Mouse (Mus musculus): Measurements from ENCODE around the gene Tenm4. TPM values are rescaled to one million over a fixed set of nuclear protein-coding genes. Genes with fewer than 3 reads are reported as not detected.
A peak's percentile ranks its signal among the peaks of the same experiment; 100 is the strongest.

Tenm4 gene
- polyA plus RNA-seq, 1 experiment from 2014 or later: 42.7 TPM

GRCm38 (mm10) chr7:96796033-96796741 lies 625.1 kb downstream of the Tenm4 start:
- ATAC-seq (replicated peaks; ENCODE audit: low FRiP score): peak; percentile 82
- Histone ChIP-seq H3K9me3 (replicated peaks) (no peaks in the 10 kb centered on the region), H3K27me3 (no peaks in the 10 kb centered on the region), H3K4me2 (peak overlapping the region; percentile 41; the same call in 1 of the 2 replicates), H3K36me3 (0 out of 2 replicates have a peak, but pooled peaks cover 3% of the 10 kb centered on the region), H3K4me3 (replicated peaks) (no peak overlapping the region), H3K27ac (peak overlapping the region; percentile 91), H3K4me1 (peaks cover 44% of the 10 kb centered on the region), H3K9ac (no peak overlapping the region)
- WGBS: 34% methylated on average over 9 of the region's 9 CpGs

- no peaks in the 10 kb centered on the region for H3K27me3 ChIP-seq
- no peaks in the 10 kb centered on the region for H3K9me3 ChIP-seq (replicated peaks)
- 53% methylated on average over 20 of the region's 20 CpGs for WGBS
- H3K4me2 ChIP-seq: peak overlapping the region; percentile 41
- ATAC-seq (replicated peaks; ENCODE audit: low FRiP score): peak; percentile 82
- H3K4me3 ChIP-seq (replicated peaks): no peak overlapping the region
- peaks cover 49% of the 10 kb centered on the region for H3K4me1 ChIP-seq
- peak overlapping the region; percentile 91 for H3K27ac ChIP-seq
- H3K36me3 ChIP-seq: 0 out of 2 replicates have a peak, but pooled peaks cover 3% of the 10 kb centered on the region
- no peak overlapping the region for H3K9ac ChIP-seq
Measured at GRCm38 (mm10) chr7:96796788-96797485, 625.9 kb downstream of the Tenm4 start.

- Histone ChIP-seq H3K27ac (peak overlapping the region; percentile 91), H3K9me3 (replicated peaks) (no peaks in the 10 kb centered on the region), H3K4me1 (peaks cover 45% of the 10 kb centered on the region), H3K27me3 (no peaks in the 10 kb centered on the region), H3K36me3 (peaks cover 8% of the 10 kb centered on the region; the same call in 1 of the 2 replicates), H3K9ac (no peak overlapping the region), H3K4me2 (peak overlapping the region; percentile 41; the same call in 1 of the 2 replicates), H3K4me3 (replicated peaks) (no peak overlapping the region)
- WGBS: 44% methylated on average over 13 of the region's 13 CpGs
- no peak for ATAC-seq (replicated peaks; ENCODE audit: low FRiP score)
Measured at GRCm38 (mm10) chr7:96797716-96798332, 626.8 kb downstream of the Tenm4 start.

GRCm38 (mm10) chr7:96799816-96800215 lies 628.8 kb downstream of the Tenm4 start:
- Histone ChIP-seq H3K4me2 (no peak overlapping the region), H3K4me3 (replicated peaks) (no peak overlapping the region), H3K27ac (no peak overlapping the region), H3K36me3 (peaks cover 12% of the 10 kb centered on the region; the same call in 1 of the 2 replicates), H3K9ac (no peak overlapping the region), H3K4me1 (peaks cover 42% of the 10 kb centered on the region), H3K27me3 (no peaks in the 10 kb centered on the region), H3K9me3 (replicated peaks) (no peaks in the 10 kb centered on the region)
- no peak for ATAC-seq (replicated peaks; ENCODE audit: low FRiP score)
- 54% methylated on average over 5 of the region's 5 CpGs for WGBS

GRCm38 (mm10) chr7:96801368-96801767 lies 630.3 kb downstream of the Tenm4 start:
- H3K4me3 ChIP-seq (replicated peaks): no peak overlapping the region
- H3K4me2 ChIP-seq: no peak overlapping the region
- no peaks in the 10 kb centered on the region for H3K9me3 ChIP-seq (replicated peaks)
- ATAC-seq (replicated peaks; ENCODE audit: low FRiP score): no peak
- no peaks in the 10 kb centered on the region for H3K27me3 ChIP-seq
- peaks cover 30% of the 10 kb centered on the region for H3K4me1 ChIP-seq
- H3K27ac ChIP-seq: no peak overlapping the region
- 36% methylated on average over 9 of the region's 9 CpGs for WGBS
- peaks cover 12% of the 10 kb centered on the region; the same call in 1 of the 2 replicates for H3K36me3 ChIP-seq
- H3K9ac ChIP-seq: no peak overlapping the region

- no peak overlapping the region for H3K4me3 ChIP-seq (replicated peaks)
- no peak overlapping the region for H3K4me2 ChIP-seq
- no peak overlapping the region for H3K9ac ChIP-seq
- no peak overlapping the region for H3K27ac ChIP-seq
- peaks cover 22% of the 10 kb centered on the region for H3K4me1 ChIP-seq
- peaks cover 12% of the 10 kb centered on the region; the same call in 1 of the 2 replicates for H3K36me3 ChIP-seq
- ATAC-seq (replicated peaks; ENCODE audit: low FRiP score): no peak
- 92% methylated on average over 3 of the region's 3 CpGs for WGBS
- no peaks in the 10 kb centered on the region for H3K9me3 ChIP-seq (replicated peaks)
- H3K27me3 ChIP-seq: no peaks in the 10 kb centered on the region
Measured at GRCm38 (mm10) chr7:96802216-96802615, 631.2 kb downstream of the Tenm4 start.

GRCm38 (mm10) chr7:96806561-96806960 lies 635.5 kb downstream of the Tenm4 start:
- H3K4me3 ChIP-seq (replicated peaks): no peak overlapping the region
- no peak for ATAC-seq (replicated peaks; ENCODE audit: low FRiP score)
- H3K4me1 ChIP-seq: peaks cover under 1% of the 10 kb centered on the region; the same call in 1 of the 2 replicates
- H3K27me3 ChIP-seq: no peaks in the 10 kb centered on the region
- peaks cover 9% of the 10 kb centered on the region; the same call in 1 of the 2 replicates for H3K36me3 ChIP-seq
- no peak overlapping the region for H3K9ac ChIP-seq
- 88% methylated on average over 1 of the region's 1 CpGs for WGBS
- H3K27ac ChIP-seq: no peak overlapping the region
- H3K4me2 ChIP-seq: no peak overlapping the region
- H3K9me3 ChIP-seq (replicated peaks): no peaks in the 10 kb centered on the region

GRCm38 (mm10) chr7:96807281-96808058 lies 636.4 kb downstream of the Tenm4 start:
- Histone ChIP-seq H3K36me3 (peaks cover 8% of the 10 kb centered on the region; the same call in 1 of the 2 replicates), H3K9me3 (replicated peaks) (no peaks in the 10 kb centered on the region), H3K4me2 (no peak overlapping the region), H3K4me3 (replicated peaks) (no peak overlapping the region), H3K4me1 (no peaks in the 10 kb centered on the region), H3K27me3 (no peaks in the 10 kb centered on the region), H3K9ac (no peak overlapping the region), H3K27ac (no peak overlapping the region)
- no peak for ATAC-seq (replicated peaks; ENCODE audit: low FRiP score)
- WGBS: 64% methylated on average over 15 of the region's 15 CpGs

GRCm38 (mm10) chr7:96808059-96808646 lies 637.1 kb downstream of the Tenm4 start:
- 70% methylated on average over 7 of the region's 7 CpGs for WGBS
- ATAC-seq (replicated peaks; ENCODE audit: low FRiP score): no peak
- Histone ChIP-seq H3K27ac (no peak overlapping the region), H3K36me3 (0 out of 2 replicates have a peak, but pooled peaks cover 1% of the 10 kb centered on the region), H3K4me3 (replicated peaks) (no peak overlapping the region), H3K9me3 (replicated peaks) (no peaks in the 10 kb centered on the region), H3K4me1 (peaks cover 4% of the 10 kb centered on the region), H3K4me2 (no peak overlapping the region), H3K27me3 (no peaks in the 10 kb centered on the region), H3K9ac (no peak overlapping the region)

- H3K9me3 ChIP-seq (replicated peaks): no peaks in the 10 kb centered on the region
- peaks cover 18% of the 10 kb centered on the region for H3K4me1 ChIP-seq
- WGBS: 95% methylated on average over 11 of the region's 11 CpGs
- ATAC-seq (replicated peaks; ENCODE audit: low FRiP score): no peak
- H3K4me3 ChIP-seq (replicated peaks): no peak overlapping the region
- H3K27ac ChIP-seq: no peak overlapping the region
- H3K9ac ChIP-seq: no peak overlapping the region
- no peaks in the 10 kb centered on the region for H3K27me3 ChIP-seq
- H3K36me3 ChIP-seq: no peaks in the 10 kb centered on the region
- H3K4me2 ChIP-seq: no peak overlapping the region
Measured at GRCm38 (mm10) chr7:96811691-96812090, 640.6 kb downstream of the Tenm4 start.

- Histone ChIP-seq H3K27ac (peak overlapping the region; percentile 78), H3K27me3 (no peaks in the 10 kb centered on the region), H3K9ac (no peak overlapping the region), H3K36me3 (no peaks in the 10 kb centered on the region), H3K9me3 (replicated peaks) (no peaks in the 10 kb centered on the region), H3K4me3 (replicated peaks) (no peak overlapping the region), H3K4me1 (peaks cover 24% of the 10 kb centered on the region), H3K4me2 (no peak overlapping the region)
- peak; percentile 59; the same call in 1 of the 2 replicates for ATAC-seq (replicated peaks; ENCODE audit: low FRiP score)
- WGBS: 60% methylated on average over 5 of the region's 5 CpGs
Measured at GRCm38 (mm10) chr7:96813036-96813435, 642.0 kb downstream of the Tenm4 start.
